Mouse (Mus musculus) midbrain, embryonic 12.5 days (tissue): ENCODE data around the gene Prodh2. TPM values are rescaled to one million over a fixed set of nuclear protein-coding genes. Genes with fewer than 3 reads are reported as not detected.
A peak's percentile ranks its signal among the peaks of the same experiment; 100 is the strongest.
"Not testable (repeated sequence)": the region's sequence is repeated elsewhere in the genome, so short reads cannot be mapped to it uniquely, and the experiment has no call there.

Source experiments
- ATAC-seq: fragments of 200-750 bp; cut with Nextera tagmentation; 2 replicates; pipeline ENCODE4 v1.8.0; 2017; ENCODE audit warnings: low read depth, moderate TSS enrichment, moderate library complexity; ENCODE audit not compliant: low FRiP score
- H3K27ac ChIP-seq: fragments of 300-500 bp; sonication (generic); replicated peaks from 2 replicates; pipeline ENCODE4 v1.5.1; 2016; ENCODE audit warnings: mild to moderate bottlenecking
- H3K27me3 ChIP-seq: fragments of 300-500 bp; sonication (generic); 2 replicates; pipeline ENCODE4 v1.6.1; 2016; ENCODE audit warnings: mild to moderate bottlenecking
- H3K36me3 ChIP-seq: fragments of 300-500 bp; sonication (generic); 2 replicates; pipeline ENCODE4 v1.6.1; 2016
- H3K4me1 ChIP-seq: fragments of 300-500 bp; sonication (generic); 2 replicates; pipeline ENCODE4 v1.6.1; 2016
- H3K4me2 ChIP-seq: fragments of 300-500 bp; sonication (generic); replicated peaks from 2 replicates; pipeline ENCODE4 v1.6.1; 2016; ENCODE audit warnings: mild to moderate bottlenecking, moderate library complexity
- H3K4me3 ChIP-seq: fragments of 300-500 bp; sonication (generic); 2 replicates; pipeline ENCODE4 v1.5.1; 2016; ENCODE audit warnings: mild to moderate bottlenecking
- H3K9ac ChIP-seq: fragments of 300-500 bp; sonication (generic); replicated peaks from 2 replicates; pipeline ENCODE4 v1.6.1; 2016; ENCODE audit warnings: mild to moderate bottlenecking, moderate library complexity
- H3K9me3 ChIP-seq: fragments of 300-500 bp; sonication (generic); 2 replicates; pipeline ENCODE4 v1.6.1; 2016; ENCODE audit warnings: mild to moderate bottlenecking
- WGBS: fragments of 180-500 bp; shearing (Covaris S2); methylation state at CpG from one replicate; pipeline ENCODE4 v1.1.7; 2016; 5-methylcytosine and 5-hydroxymethylcytosine counted together
- polyA plus RNA-seq: library from polyadenylated mRNA; unstranded; fragments of >200 nt; fragmentation: Nextera tagmentation; extraction: Ambion mirVana; gene quantifications from 2 replicates; pipeline ENCODE4 v1.2.1, GENCODE M21; 2016

The Prodh2 gene
- polyA plus RNA-seq, 1 experiment from 2014 or later: not detected

GRCm38 (mm10) chr7:30457629-30458330, 35.6 kb upstream of the Prodh2 start, which contains the start of the genes Kirrel2 and Nphs1:
Gene Kirrel2 (minus strand): TSS chr7:30457690.
Gene Nphs1 (plus strand): TSS chr7:30458315.
- Histone ChIP-seq H3K27ac (no peak within 1 kb of the TSS; the same call in 1 of the 2 replicates), H3K9ac (peak within 1 kb of the TSS; percentile 46), H3K4me1 (peaks cover 27% of the 10 kb centered on the region), H3K4me2 (peak within 1 kb of the TSS; percentile 56), H3K4me3 (peak within 1 kb of the TSS; percentile 31), H3K27me3 (peaks cover 99% of the 10 kb centered on the region), H3K9me3 (no peaks in the 10 kb centered on the region), H3K36me3 (no peaks in the 10 kb centered on the region)
- peak; percentile 90 for ATAC-seq
- WGBS: under 1% methylated on average over 15 of the region's 16 CpGs

- H3K9me3 ChIP-seq: no peaks in the 10 kb centered on the region
- H3K36me3 ChIP-seq: no peaks in the 10 kb centered on the region
- H3K4me1 ChIP-seq: peaks cover 25% of the 10 kb centered on the region
- ATAC-seq: no peak
- H3K4me3 ChIP-seq: no peak overlapping the region
- H3K9ac ChIP-seq: no peak overlapping the region
- H3K27ac ChIP-seq: no peak overlapping the region
- H3K4me2 ChIP-seq: no peak overlapping the region
- H3K27me3 ChIP-seq: peaks cover 98% of the 10 kb centered on the region
- WGBS: 40% methylated on average over 6 of the region's 6 CpGs
Observed at GRCm38 (mm10) chr7:30459484-30459883, 33.9 kb upstream of the Prodh2 start.

DNA sequence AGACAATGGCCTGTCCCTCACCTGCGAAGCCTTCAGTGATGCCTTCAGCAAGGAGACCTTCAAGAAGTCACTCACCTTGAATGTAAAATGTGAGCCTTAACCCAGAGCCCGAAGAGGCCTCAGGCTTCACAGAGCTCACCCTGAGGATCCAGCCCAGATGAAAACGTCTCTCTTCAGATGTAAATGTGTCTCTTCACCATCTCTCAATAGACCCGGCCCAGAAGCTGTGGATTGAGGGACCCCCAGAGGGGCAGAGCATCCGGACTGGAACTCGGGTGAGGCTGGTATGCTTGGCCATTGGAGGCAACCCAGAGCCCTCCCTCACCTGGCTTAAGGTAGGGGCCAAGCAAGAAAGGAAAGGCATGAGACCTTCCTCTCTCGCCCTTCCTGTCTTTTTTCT, 29.9 kb upstream of the Prodh2 start:
- H3K4me1 ChIP-seq: peaks cover 6% of the 10 kb centered on the region; the same call in 1 of the 2 replicates
- H3K36me3 ChIP-seq: no peaks in the 10 kb centered on the region
- no peak overlapping the region for H3K4me3 ChIP-seq
- peaks cover 95% of the 10 kb centered on the region for H3K27me3 ChIP-seq
- no peaks in the 10 kb centered on the region for H3K9me3 ChIP-seq
- H3K9ac ChIP-seq: no peak overlapping the region
- H3K4me2 ChIP-seq: no peak overlapping the region
- H3K27ac ChIP-seq: no peak overlapping the region
- no peak for ATAC-seq
- WGBS: 19% methylated on average over 7 of the region's 7 CpGs

DNA sequence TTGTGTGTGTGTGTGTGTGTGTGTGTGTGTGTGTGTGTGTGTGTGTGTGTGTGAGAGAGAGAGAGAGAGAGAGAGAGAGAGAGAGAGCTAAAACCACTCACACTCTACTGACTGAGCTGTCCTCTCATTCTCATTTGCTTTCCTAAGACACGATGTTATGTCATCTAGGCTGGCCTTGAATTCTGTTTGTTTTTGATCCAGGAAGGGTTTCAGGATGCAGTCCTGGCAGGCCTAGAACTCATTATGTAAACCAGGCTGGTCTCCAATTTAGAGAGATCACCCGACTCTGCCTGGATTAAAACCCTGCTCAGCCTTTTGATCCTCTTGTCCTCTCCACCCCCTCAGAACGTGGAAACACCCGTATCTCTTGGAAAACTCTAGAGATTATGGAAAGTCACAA, 29.4 kb upstream of the Prodh2 start:
- WGBS: 13% methylated on average over 4 of the region's 4 CpGs
- H3K27me3 ChIP-seq: peaks cover 91% of the 10 kb centered on the region
- H3K9me3 ChIP-seq: no peaks in the 10 kb centered on the region
- no peaks in the 10 kb centered on the region for H3K36me3 ChIP-seq
- no peak overlapping the region for H3K9ac ChIP-seq
- H3K27ac ChIP-seq: no peak overlapping the region
- peaks cover 4% of the 10 kb centered on the region; the same call in 1 of the 2 replicates for H3K4me1 ChIP-seq
- no peak overlapping the region for H3K4me2 ChIP-seq
- ATAC-seq: no peak
- H3K4me3 ChIP-seq: no peak overlapping the region

DNA sequence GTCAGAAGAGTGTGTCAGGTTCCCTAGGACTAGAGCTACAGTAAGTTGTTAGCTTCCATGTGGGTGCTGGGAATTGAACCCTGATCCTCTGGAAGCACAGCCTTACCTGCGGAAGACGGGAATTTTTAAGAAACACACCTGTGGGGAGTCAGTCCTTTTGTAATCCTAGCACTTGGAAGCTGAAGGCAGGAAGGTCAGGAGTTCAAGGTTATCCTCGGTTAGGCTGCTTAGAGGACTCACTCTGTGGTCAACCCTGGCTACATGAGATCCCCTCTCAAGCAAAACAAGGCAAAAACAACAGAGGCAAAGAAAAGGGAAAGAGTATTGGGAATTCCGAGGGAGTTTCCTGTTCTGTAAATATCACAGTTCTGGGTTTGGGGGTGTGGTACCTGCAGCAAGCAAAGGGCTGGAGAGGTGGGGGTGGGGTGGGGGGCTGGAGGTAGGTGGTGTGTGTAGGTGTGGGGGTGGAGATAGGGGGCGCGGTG, 28.6 kb upstream of the Prodh2 start:
- Histone ChIP-seq H3K27ac (no peak overlapping the region), H3K9me3 (no peaks in the 10 kb centered on the region), H3K4me3 (no peak overlapping the region), H3K4me1 (peaks cover 4% of the 10 kb centered on the region; the same call in 1 of the 2 replicates), H3K36me3 (no peaks in the 10 kb centered on the region), H3K27me3 (peaks cover 85% of the 10 kb centered on the region), H3K9ac (no peak overlapping the region), H3K4me2 (no peak overlapping the region)
- 14% methylated on average over 6 of the region's 6 CpGs for WGBS
- ATAC-seq: no peak

GRCm38 (mm10) chr7:30472411-30472810, 21.0 kb upstream of the Prodh2 start:
- Histone ChIP-seq H3K27me3 (peaks cover 18% of the 10 kb centered on the region), H3K36me3 (no peaks in the 10 kb centered on the region), H3K9ac (no peak overlapping the region), H3K4me2 (no peak overlapping the region), H3K4me1 (0 out of 2 replicates have a peak, but pooled peaks cover 2% of the 10 kb centered on the region), H3K9me3 (0 out of 2 replicates have a peak, but pooled peaks cover 4% of the 10 kb centered on the region), H3K27ac (no peak overlapping the region), H3K4me3 (no peak overlapping the region)
- no peak for ATAC-seq
- 45% methylated on average over 5 of the region's 5 CpGs for WGBS

- Histone ChIP-seq H3K4me1 (peaks cover 10% of the 10 kb centered on the region), H3K27ac (no peak overlapping the region), H3K27me3 (peaks cover 8% of the 10 kb centered on the region), H3K9ac (no peak overlapping the region), H3K4me2 (no peak overlapping the region), H3K4me3 (no peak overlapping the region), H3K9me3 (0 out of 2 replicates have a peak, but pooled peaks cover 4% of the 10 kb centered on the region), H3K36me3 (no peaks in the 10 kb centered on the region)
- no peak for ATAC-seq
- 70% methylated on average over 4 of the region's 4 CpGs for WGBS
Observed at GRCm38 (mm10) chr7:30474999-30475398, 18.4 kb upstream of the Prodh2 start.

DNA sequence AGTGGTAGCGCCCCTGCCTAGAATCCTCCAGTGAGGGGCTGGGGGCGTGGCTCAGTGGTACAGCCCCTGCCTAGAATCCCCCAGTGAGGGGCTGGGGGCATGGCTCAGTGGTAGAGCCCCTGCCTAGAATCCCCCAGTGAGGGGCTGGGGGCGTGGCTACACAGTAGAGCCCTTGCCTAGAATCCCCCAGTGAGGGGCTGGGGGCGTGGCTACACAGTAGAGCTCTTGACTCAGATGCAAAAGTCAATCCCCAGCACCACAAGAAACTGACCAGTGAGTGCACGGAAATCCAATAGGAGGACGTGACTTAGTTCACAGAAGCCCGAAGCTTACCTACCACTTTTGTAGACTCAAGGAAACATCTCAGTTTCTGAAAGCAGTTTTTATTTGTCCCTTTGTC, 17.3 kb upstream of the Prodh2 start:
- not testable (repeated sequence) for H3K9me3 ChIP-seq, H3K9ac ChIP-seq, H3K27me3 ChIP-seq, H3K4me2 ChIP-seq, H3K4me1 ChIP-seq, ATAC-seq, H3K4me3 ChIP-seq, H3K27ac ChIP-seq, H3K36me3 ChIP-seq
- WGBS: 87% methylated on average over 7 of the region's 7 CpGs

DNA sequence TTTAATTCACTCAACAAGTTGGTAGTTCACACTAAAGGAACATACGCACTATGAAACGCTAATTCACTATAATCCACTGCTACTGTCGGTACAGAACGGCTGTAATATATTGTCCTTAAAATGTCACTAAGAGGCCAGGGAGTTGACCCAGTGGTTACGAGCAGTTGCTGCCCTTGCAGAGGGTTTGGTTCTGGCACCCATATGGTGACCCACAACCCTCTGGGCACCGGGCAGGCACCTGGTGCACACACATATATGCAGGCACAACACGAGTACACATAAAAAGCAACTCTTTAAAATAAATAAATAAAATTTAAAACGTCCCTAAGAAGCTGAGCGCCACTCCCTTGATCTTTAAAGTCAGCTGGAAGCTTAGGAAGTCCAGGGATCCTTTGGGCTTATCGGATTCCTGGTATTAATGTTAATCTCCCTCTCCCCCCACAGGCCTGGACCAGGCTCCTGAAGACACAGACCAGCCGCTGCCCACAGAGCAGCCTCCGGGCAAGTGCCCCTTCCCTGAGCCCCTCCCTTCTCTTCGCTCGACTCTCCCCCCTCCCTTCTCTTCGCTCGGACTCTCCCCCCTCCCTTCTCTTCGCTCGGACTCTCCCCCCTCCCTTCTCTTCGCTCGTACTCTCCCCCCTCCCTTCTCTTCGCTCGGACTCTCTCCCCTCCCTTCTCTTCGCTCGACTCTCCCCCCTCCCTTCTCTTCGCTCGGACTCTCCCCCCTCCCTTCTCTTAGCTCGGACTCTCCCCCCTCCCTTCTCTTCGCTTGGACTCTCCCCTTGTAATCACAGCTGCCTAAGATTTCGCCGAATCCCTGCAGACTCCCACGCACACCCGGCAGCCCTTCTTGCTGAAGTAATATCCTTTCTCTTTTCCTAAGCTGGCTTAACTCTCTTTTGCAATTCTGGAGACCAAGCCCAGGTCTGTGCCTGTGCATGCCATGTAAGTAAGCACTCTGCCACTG, 15.7 kb upstream of the Prodh2 start:
- 10% methylated on average over 28 of the region's 32 CpGs for WGBS
- peak overlapping the region; percentile 60 for H3K27ac ChIP-seq
- H3K27me3 ChIP-seq: peaks cover 19% of the 10 kb centered on the region
- peak; percentile 84 for ATAC-seq
- H3K4me2 ChIP-seq: peak overlapping the region; percentile 48
- H3K4me1 ChIP-seq: peaks cover 10% of the 10 kb centered on the region
- peak overlapping the region; percentile 41 for H3K9ac ChIP-seq
- H3K9me3 ChIP-seq: no peaks in the 10 kb centered on the region
- H3K36me3 ChIP-seq: no peaks in the 10 kb centered on the region
- H3K4me3 ChIP-seq: peak overlapping the region; percentile 33

DNA sequence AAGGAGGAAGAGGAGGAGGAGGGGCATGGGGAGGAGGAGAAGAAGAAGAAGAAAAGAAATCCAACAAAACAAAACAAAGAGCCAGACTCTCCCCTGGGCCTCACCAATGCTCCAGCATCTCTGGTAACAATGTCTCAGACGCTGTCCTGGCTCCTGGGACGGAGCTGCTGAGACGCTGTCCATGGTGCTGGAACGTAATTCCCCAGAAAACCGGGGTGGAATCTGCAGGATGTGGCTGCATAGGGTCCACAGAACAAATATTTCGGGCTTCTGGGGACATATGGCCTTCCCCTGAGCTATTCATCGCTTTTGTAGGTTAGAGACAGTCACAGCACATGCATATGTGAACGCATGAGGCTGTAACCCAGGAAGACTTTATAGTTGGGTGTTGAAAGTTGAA, 9.2 kb upstream of the Prodh2 start:
- no peaks in the 10 kb centered on the region for H3K9me3 ChIP-seq
- WGBS: 15% methylated on average over 8 of the region's 8 CpGs
- H3K4me3 ChIP-seq: no peak overlapping the region

DNA sequence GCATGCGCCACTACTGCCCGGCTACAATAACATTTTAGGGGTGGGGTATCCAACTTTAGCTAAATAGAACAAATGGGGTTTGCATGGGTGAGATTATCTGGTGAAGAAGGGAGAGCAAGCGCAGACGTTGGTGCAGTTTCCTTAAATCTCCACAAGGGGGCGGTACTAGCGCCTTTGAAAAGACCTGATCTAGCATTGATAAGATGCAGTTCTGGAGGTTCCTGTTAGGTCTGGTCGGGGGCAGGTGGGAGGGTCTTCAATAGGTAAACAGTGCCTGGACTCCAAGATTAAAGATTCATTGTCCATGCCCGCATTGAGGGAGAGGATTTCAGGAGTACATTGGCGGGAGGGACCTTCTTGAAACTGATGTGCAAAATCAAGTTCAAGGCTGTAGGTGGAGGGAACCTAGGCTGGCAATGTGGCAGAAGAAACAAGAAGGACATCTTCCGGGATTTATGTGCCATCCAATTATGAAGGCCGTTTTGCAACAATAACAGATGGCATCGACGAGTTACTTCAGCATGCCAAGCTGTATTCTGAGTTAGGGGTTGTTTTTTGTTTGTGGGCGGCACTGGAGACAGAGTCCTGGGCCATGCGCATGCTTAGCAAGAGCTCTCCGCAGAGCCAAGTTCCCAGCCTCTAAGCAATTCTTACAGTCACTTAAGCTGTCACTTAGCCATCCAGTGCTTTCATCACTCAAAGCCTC, 3.0 kb upstream of the Prodh2 start:
- H3K27me3 ChIP-seq: peaks cover 20% of the 10 kb centered on the region
- H3K4me3 ChIP-seq: no peak overlapping the region
- peaks cover 4% of the 10 kb centered on the region; the same call in 1 of the 2 replicates for H3K4me1 ChIP-seq
- no peaks in the 10 kb centered on the region for H3K9me3 ChIP-seq
- H3K27ac ChIP-seq: no peak overlapping the region
- no peak overlapping the region for H3K4me2 ChIP-seq
- no peak overlapping the region for H3K9ac ChIP-seq
- H3K36me3 ChIP-seq: no peaks in the 10 kb centered on the region
- no peak for ATAC-seq
- 33% methylated on average over 16 of the region's 16 CpGs for WGBS

More for the DNA sequence above, 9.2 kb upstream of the Prodh2 start:
- H3K27ac ChIP-seq: no peak overlapping the region
- H3K4me2 ChIP-seq: no peak overlapping the region
- H3K27me3 ChIP-seq: peaks cover 20% of the 10 kb centered on the region
- H3K4me1 ChIP-seq: no peaks in the 10 kb centered on the region
- no peak for ATAC-seq
- no peak overlapping the region for H3K9ac ChIP-seq
- no peaks in the 10 kb centered on the region for H3K36me3 ChIP-seq
